Mouse (Mus musculus) neural tube, embryonic 15.5 days (tissue): ENCODE measurements at regions not wholly inside any gene's neighbourhood (a gene's known extent, or its start where the extent isn't known, plus 50 kb on each side); places are given as distances from the start of the nearest gene placed in this dataset.

Experiments used
- ATAC-seq: fragments of 200-750 bp; cut with Nextera tagmentation; 2 replicates; pipeline ENCODE4 v1.8.0; 2017; ENCODE audit warnings: mild to moderate bottlenecking, moderate TSS enrichment, moderate library complexity; ENCODE audit not compliant: low FRiP score
- H3K27ac ChIP-seq: fragments of 300-500 bp; sonication (generic); replicated peaks from 2 replicates; pipeline ENCODE4 v1.5.1; 2015; ENCODE audit warnings: mild to moderate bottlenecking, inconsistent platforms
- H3K27me3 ChIP-seq: fragments of 300-500 bp; sonication (generic); replicated peaks from 2 replicates; pipeline ENCODE4 v1.6.1; 2015; ENCODE audit warnings: inconsistent platforms
- H3K36me3 ChIP-seq: fragments of 300-500 bp; sonication (generic); 2 replicates; pipeline ENCODE4 v1.6.1; 2015; ENCODE audit warnings: inconsistent platforms
- H3K4me1 ChIP-seq: fragments of 300-500 bp; sonication (generic); 2 replicates; pipeline ENCODE4 v1.6.1; 2015; ENCODE audit warnings: inconsistent platforms
- H3K4me2 ChIP-seq: fragments of 300-500 bp; sonication (generic); 2 replicates; pipeline ENCODE4 v1.6.1; 2015; ENCODE audit warnings: inconsistent platforms, mild to moderate bottlenecking, moderate library complexity
- H3K4me3 ChIP-seq: fragments of 300-500 bp; sonication (generic); replicated peaks from 2 replicates; pipeline ENCODE4 v1.5.1; 2015; ENCODE audit warnings: mild to moderate bottlenecking, inconsistent platforms
- H3K9ac ChIP-seq: fragments of 300-500 bp; sonication (generic); replicated peaks from 2 replicates; pipeline ENCODE4 v1.6.1; 2015; ENCODE audit warnings: mild to moderate bottlenecking, inconsistent platforms
- H3K9me3 ChIP-seq: fragments of 300-500 bp; sonication (generic); replicated peaks from 2 replicates; pipeline ENCODE4 v1.6.1; 2016; ENCODE audit warnings: inconsistent platforms
- WGBS: fragments of 180-500 bp; shearing (Covaris S2); methylation state at CpG from one replicate; pipeline ENCODE4 v1.1.7; 2015; ENCODE audit warnings: mixed read lengths; 5-methylcytosine and 5-hydroxymethylcytosine counted together

DNA sequence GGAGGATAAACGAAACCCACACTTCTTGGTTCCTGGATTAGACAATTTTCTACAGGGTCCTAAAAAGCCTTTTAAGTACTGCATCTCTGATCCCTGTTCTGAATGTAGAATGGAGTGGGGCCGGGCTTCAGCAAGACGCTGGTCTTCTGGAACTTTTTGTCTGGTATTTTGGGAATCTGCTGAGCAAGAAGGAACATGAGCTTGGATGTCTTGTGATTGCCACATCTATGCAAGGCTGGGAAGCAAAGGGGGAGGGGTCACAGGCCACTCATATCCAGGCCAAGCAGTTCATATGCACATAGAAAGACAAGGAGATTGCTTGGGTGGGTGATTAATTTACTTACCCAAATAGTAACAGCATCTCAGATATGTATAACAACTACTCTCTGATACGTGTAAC is 121.5 kb downstream of the Evx1 start:
- Histone ChIP-seq H3K9me3 (no peaks in the 10 kb centered on the region), H3K9ac (no peak overlapping the region), H3K36me3 (no peaks in the 10 kb centered on the region), H3K4me3 (no peak overlapping the region), H3K27me3 (no peaks in the 10 kb centered on the region), H3K4me1 (no peaks in the 10 kb centered on the region), H3K27ac (no peak overlapping the region), H3K4me2 (no peak overlapping the region)
- no peak for ATAC-seq
- 83% methylated on average over 4 of the region's 4 CpGs for WGBS

DNA sequence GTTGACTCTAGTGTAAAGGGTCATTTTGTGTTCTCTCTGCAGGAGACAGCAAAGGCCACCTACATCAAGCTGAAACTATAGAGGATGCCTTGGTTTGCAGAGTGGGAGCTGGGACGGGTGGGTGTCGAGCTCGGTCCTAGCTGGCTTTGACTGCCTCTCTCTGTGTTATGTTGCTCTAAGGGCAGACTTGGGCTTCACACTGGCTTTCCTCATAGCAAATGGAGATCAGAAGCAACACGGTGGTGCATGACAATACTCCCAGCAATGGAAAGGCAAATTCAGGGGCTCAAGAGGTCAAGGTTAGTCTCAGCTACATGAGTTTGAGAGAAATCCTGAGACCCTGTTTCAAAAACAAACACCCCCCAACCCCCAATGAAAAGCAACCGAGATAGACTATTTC is 122.1 kb downstream of the Evx1 start:
- no peaks in the 10 kb centered on the region for H3K4me1 ChIP-seq

DNA sequence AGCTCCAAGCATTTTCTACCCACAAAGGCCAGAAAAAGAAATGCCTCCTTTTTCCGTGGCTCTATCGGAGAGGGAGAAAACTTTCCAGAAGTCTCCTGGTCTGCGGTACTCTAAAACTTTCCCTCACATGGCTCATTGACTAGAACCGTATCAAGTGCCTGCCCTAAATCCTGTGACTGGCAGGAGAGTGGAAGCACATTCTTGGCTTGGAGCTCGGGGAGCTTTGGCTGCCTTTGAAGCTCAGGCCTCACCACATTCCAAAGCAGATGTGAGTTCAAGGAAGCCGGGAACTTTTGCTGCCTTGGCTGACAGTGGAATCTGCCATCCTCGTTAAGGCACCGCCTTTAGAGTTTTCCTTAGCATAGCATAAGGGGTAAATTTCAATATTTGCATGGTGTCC is 125.1 kb downstream of the Evx1 start:
- WGBS = 54% methylated on average over 8 of the region's 8 CpGs
- Histone ChIP-seq H3K9me3 (no peaks in the 10 kb centered on the region), H3K4me3 (no peak overlapping the region), H3K36me3 (no peaks in the 10 kb centered on the region), H3K27ac (no peak overlapping the region), H3K4me1 (peaks cover 5% of the 10 kb centered on the region), H3K4me2 (no peak overlapping the region), H3K27me3 (0 out of 2 replicates have a peak, but pooled peaks cover 6% of the 10 kb centered on the region), H3K9ac (no peak overlapping the region)
- ATAC-seq = no peak

More for the DNA sequence above, 122.1 kb downstream of the Evx1 start:
- 82% methylated on average over 5 of the region's 5 CpGs for WGBS
- H3K4me2 ChIP-seq = no peak overlapping the region
- H3K27ac ChIP-seq = no peak overlapping the region
- H3K36me3 ChIP-seq = no peaks in the 10 kb centered on the region
- H3K27me3 ChIP-seq = no peaks in the 10 kb centered on the region
- H3K9me3 ChIP-seq = no peaks in the 10 kb centered on the region
- H3K9ac ChIP-seq = no peak overlapping the region
- H3K4me3 ChIP-seq = no peak overlapping the region
- ATAC-seq = no peak

DNA sequence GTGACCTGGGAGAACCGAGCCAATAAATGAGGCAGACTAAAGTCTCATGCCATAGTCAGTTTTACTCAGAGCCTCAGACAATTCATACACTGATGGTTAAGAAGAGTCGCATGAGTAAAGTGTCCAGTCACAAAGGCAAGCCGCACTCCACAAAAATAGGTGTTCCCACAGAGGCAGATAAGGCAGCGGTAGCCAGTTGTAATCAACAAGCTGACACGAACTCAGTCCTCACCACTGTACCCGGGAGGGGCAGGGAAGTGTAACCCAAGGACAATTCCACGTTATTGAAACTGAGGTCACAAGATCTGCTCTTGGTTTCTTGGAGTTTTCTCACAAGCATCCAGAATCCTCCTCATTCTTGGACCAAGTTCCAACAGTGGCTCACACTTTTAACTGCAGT is 125.9 kb downstream of the Evx1 start:
- H3K4me3 ChIP-seq = no peak overlapping the region
- 87% methylated on average over 7 of the region's 7 CpGs for WGBS

GRCm38 (mm10) chr6:52440160-52440559 is 126.9 kb downstream of the Evx1 start:
- Histone ChIP-seq H3K4me2 (no peak overlapping the region), H3K36me3 (no peaks in the 10 kb centered on the region), H3K27ac (no peak overlapping the region), H3K4me1 (peaks cover 9% of the 10 kb centered on the region), H3K4me3 (no peak overlapping the region), H3K9ac (no peak overlapping the region), H3K9me3 (no peaks in the 10 kb centered on the region), H3K27me3 (peaks cover 6% of the 10 kb centered on the region; the same call in 1 of the 2 replicates)
- ATAC-seq = no peak
- WGBS = 79% methylated on average over 3 of the region's 3 CpGs

More for the DNA sequence above, 125.9 kb downstream of the Evx1 start:
- Histone ChIP-seq H3K27ac (no peak overlapping the region), H3K4me1 (peaks cover 9% of the 10 kb centered on the region), H3K4me2 (no peak overlapping the region), H3K27me3 (0 out of 2 replicates have a peak, but pooled peaks cover 6% of the 10 kb centered on the region), H3K9ac (no peak overlapping the region), H3K9me3 (no peaks in the 10 kb centered on the region), H3K36me3 (no peaks in the 10 kb centered on the region)
- ATAC-seq = no peak

GRCm38 (mm10) chr6:52443112-52443984 is 130.1 kb downstream of the Evx1 start:
- peaks cover 9% of the 10 kb centered on the region for H3K4me1 ChIP-seq
- no peak overlapping the region for H3K9ac ChIP-seq
- 29% methylated on average over 24 of the region's 24 CpGs for WGBS
- 0 out of 2 replicates have a peak overlapping the region, but pooled peaks have one; percentile 0 for H3K4me3 ChIP-seq
- H3K27me3 ChIP-seq = peaks cover 6% of the 10 kb centered on the region; the same call in 1 of the 2 replicates
- peak overlapping the region; percentile 46 for H3K4me2 ChIP-seq
- no peaks in the 10 kb centered on the region for H3K36me3 ChIP-seq
- H3K27ac ChIP-seq = no peak overlapping the region
- ATAC-seq = no peak
- H3K9me3 ChIP-seq = no peaks in the 10 kb centered on the region

- Histone ChIP-seq H3K4me2 (no peak overlapping the region), H3K9me3 (no peaks in the 10 kb centered on the region), H3K9ac (no peak overlapping the region), H3K27ac (no peak overlapping the region), H3K36me3 (no peaks in the 10 kb centered on the region), H3K27me3 (no peaks in the 10 kb centered on the region), H3K4me3 (no peak overlapping the region), H3K4me1 (0 out of 2 replicates have a peak, but pooled peaks cover 4% of the 10 kb centered on the region)
- no peak for ATAC-seq
- WGBS = 92% methylated on average over 11 of the region's 11 CpGs
Measured at GRCm38 (mm10) chr6:52458828-52459227, 145.5 kb downstream of the Evx1 start.

GRCm38 (mm10) chr6:52461186-52461585 is 147.9 kb downstream of the Evx1 start:
- ATAC-seq = no peak
- no peaks in the 10 kb centered on the region for H3K27me3 ChIP-seq
- 92% methylated on average over 2 of the region's 2 CpGs for WGBS

GRCm38 (mm10) chr6:52463369-52463768 is 150.1 kb downstream of the Evx1 start:
- no peak for ATAC-seq
- WGBS = 78% methylated on average over 12 of the region's 12 CpGs
- H3K27ac ChIP-seq = no peak overlapping the region

More at GRCm38 (mm10) chr6:52461186-52461585, 147.9 kb downstream of the Evx1 start:
- Histone ChIP-seq H3K9ac (no peak overlapping the region), H3K36me3 (no peaks in the 10 kb centered on the region), H3K4me1 (0 out of 2 replicates have a peak, but pooled peaks cover 4% of the 10 kb centered on the region), H3K4me3 (no peak overlapping the region), H3K9me3 (no peaks in the 10 kb centered on the region), H3K4me2 (no peak overlapping the region), H3K27ac (no peak overlapping the region)

DNA sequence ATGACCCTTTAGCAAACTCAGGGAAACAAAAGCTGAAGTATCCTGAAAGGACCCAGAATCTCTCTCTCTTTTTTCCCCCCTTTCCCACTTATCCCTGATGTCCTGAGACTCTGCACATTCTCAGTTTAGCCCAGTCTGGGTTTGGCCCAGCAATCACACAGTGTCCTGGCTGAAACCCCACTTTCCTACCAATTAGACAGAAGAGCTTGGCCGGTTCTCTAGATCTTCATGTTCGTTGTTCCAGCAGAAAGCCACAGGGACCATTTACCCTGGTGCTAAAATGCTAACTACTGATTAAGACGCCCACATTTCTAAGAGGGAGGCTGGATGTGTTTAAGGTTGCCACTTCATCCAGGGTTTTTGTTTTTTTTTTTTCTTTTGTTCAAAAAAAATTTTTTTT is 151.3 kb downstream of the Evx1 start:
- no peaks in the 10 kb centered on the region for H3K9me3 ChIP-seq
- no peaks in the 10 kb centered on the region for H3K27me3 ChIP-seq
- no peak overlapping the region for H3K4me2 ChIP-seq
- H3K27ac ChIP-seq = no peak overlapping the region
- WGBS = 62% methylated on average over 3 of the region's 3 CpGs
- H3K9ac ChIP-seq = no peak overlapping the region
- ATAC-seq = no peak
- H3K4me1 ChIP-seq = no peaks in the 10 kb centered on the region
- no peaks in the 10 kb centered on the region for H3K36me3 ChIP-seq
- no peak overlapping the region for H3K4me3 ChIP-seq

More at GRCm38 (mm10) chr6:52463369-52463768, 150.1 kb downstream of the Evx1 start:
- Histone ChIP-seq H3K4me1 (no peaks in the 10 kb centered on the region), H3K9ac (no peak overlapping the region), H3K27me3 (no peaks in the 10 kb centered on the region), H3K4me2 (no peak overlapping the region), H3K9me3 (no peaks in the 10 kb centered on the region), H3K4me3 (no peak overlapping the region), H3K36me3 (no peaks in the 10 kb centered on the region)

DNA sequence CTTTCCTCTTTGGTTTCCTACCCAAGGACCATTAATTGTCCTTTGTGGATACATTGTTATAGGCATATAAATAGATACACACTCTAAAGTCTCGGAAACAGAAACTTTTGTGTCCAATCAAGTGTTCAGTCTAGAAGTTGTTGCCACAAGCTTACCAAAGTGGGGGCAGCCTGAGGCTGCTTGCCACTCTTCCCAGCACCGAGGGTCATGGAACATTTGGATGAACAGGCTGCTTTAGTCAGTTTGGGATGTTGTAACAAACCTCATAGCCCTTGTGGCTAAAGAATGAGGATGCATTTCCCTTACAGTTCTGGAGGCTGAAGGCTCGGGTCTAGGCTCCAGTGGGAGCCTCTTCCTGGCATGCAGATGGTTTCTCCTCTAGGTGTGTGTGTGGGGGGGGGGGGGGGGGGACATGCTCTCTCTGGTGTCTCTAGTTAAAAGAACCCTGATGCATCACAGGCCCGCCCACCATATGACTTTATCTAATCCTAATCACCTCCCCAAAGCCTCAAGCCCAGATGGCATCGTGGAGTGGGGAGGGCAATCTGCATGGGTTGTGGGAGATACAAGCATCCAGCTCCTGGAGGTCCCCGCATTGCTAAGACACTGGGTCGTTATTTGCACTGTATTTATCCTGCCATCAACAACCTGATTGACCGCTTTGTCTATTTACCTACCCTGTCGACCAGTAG is 152.7 kb downstream of the Evx1 start:
- Histone ChIP-seq H3K9ac (no peak overlapping the region), H3K4me3 (no peak overlapping the region), H3K4me1 (no peaks in the 10 kb centered on the region), H3K9me3 (no peaks in the 10 kb centered on the region), H3K4me2 (no peak overlapping the region), H3K36me3 (no peaks in the 10 kb centered on the region), H3K27ac (no peak overlapping the region), H3K27me3 (no peaks in the 10 kb centered on the region)
- ATAC-seq = no peak
- WGBS = 86% methylated on average over 9 of the region's 9 CpGs

- H3K4me2 ChIP-seq = no peak overlapping the region
- no peak overlapping the region for H3K27ac ChIP-seq
- H3K27me3 ChIP-seq = no peaks in the 10 kb centered on the region
- H3K4me1 ChIP-seq = peaks cover 6% of the 10 kb centered on the region
- no peak overlapping the region for H3K4me3 ChIP-seq
- no peaks in the 10 kb centered on the region for H3K9me3 ChIP-seq
- ATAC-seq = no peak
- H3K9ac ChIP-seq = no peak overlapping the region
- H3K36me3 ChIP-seq = no peaks in the 10 kb centered on the region
- 91% methylated on average over 13 of the region's 13 CpGs for WGBS
Measured at GRCm38 (mm10) chr6:52470831-52471230, 157.5 kb downstream of the Evx1 start.
